Mouse (Mus musculus) cerebellum, postnatal 36 days (tissue): ENCODE results near the gene Gskip.

ENCODE experiments used
- DNase-seq, 2 experiments: peaks; one replicate each; pipeline ENCODE4 v3.0.0; 2021 to 2022; ENCODE audit warnings: mixed read lengths in 2 of 2

Gene Gskip

DNA sequence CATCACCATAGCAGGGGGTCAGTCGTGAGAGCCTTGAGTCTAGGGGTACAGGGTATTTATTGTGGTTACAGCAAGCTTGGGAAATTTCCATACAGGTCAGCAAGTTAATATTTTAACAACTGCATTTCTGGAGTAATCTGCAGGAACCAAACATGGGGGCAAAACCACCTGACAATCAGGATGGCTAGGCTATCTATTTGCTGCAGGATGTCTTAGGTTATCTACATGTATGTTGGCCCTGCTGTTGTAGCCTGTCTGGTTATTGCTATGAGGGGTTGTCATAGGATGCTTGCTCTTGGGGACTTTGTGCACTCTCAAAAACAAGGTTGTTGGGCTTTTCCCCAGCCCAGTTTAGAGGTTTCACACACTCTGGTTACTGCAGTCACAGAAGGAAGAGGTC, 40.0 kb downstream of the Gskip start:
- no peak for DNase-seq

DNA sequence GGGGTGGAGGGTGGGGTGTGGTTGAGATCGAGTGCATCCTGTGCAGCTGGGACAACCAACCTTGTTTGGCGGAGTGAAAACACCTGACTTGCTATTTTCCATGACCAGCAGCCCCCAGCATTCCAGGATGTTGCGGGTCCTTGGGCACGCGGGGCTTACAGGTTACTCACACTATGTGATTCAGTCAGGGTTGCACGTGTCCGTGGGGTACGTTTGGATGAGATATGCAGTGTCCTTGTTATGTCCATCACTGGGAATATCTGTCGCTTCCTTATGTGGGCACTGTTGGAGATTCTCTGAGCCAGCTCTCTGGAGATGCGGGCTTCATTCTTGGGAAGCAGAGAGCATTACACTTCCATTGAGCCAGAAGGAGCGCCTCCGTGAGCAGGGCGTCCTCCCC, 41.1 kb downstream of the Gskip start:
- no peak for DNase-seq

DNA sequence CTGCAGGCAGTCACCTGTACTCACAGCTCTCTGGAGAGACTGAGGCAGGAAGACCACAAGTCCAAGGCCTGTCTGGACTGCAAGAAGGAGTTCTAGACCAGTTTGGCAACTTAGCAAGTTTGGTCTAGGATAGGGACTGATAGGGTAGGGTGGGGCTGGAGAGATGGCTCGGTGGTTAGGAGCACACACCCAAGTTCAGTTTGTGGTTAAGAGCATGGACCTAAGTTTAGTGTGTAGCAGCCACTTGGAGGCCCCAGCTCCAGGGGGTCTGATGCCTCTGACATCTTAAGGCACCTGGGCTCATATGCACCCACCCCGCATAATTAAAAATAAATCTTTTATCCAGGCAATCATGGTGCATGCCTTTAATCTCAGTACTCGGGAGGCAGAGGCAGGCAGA, 42.6 kb downstream of the Gskip start:
- DNase-seq: no peak

DNA sequence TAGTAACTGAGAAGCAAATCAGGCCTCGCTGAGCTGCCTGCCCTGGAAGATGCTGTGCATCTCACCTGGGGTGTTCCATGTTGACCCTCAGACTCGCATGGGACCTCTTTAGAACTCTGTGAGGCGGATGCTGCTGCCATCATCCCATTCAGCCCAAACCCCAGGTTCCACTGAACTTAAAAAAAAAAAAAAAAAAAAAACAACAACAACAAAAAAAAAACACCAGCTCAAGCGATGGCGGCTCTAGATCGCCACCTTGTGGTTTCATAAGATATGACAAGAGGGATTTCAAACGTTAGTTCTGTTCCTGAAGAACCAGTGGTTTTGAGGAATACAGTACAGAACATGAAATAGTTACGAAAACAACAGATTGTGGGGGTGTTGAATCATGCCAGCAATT, 43.3 kb downstream of the Gskip start:
- DNase-seq: peak; percentile 22 to 36

DNA sequence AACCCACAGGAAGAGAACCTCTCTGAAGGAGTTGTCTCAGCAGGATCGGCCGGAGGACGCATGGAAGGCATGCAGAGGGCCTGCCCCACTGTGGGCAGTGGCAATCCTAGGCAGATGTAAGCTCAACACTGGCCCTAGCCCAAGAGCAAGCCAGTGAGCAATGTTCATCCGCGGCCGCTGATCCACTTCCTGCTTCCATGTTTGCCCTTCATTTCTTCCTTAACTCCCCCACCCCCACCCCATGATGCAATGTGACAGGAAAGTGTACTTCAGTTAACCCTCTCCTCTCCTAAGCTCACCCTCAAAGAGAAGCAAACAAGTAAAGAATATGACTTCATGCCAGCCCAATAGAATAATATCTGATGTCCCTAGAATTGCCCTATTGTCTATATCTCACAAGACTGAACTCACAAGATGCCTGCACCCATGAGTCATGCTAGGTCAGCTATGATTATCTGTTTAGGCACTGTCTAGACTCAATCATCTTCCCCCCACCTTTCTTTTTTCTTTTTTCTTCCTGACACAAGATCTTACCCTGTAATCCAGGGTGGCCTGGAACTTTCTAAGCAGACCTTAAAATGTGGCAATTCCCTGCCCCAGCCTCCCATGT, 46.3 kb downstream of the Gskip start:
- no peak for DNase-seq

DNA sequence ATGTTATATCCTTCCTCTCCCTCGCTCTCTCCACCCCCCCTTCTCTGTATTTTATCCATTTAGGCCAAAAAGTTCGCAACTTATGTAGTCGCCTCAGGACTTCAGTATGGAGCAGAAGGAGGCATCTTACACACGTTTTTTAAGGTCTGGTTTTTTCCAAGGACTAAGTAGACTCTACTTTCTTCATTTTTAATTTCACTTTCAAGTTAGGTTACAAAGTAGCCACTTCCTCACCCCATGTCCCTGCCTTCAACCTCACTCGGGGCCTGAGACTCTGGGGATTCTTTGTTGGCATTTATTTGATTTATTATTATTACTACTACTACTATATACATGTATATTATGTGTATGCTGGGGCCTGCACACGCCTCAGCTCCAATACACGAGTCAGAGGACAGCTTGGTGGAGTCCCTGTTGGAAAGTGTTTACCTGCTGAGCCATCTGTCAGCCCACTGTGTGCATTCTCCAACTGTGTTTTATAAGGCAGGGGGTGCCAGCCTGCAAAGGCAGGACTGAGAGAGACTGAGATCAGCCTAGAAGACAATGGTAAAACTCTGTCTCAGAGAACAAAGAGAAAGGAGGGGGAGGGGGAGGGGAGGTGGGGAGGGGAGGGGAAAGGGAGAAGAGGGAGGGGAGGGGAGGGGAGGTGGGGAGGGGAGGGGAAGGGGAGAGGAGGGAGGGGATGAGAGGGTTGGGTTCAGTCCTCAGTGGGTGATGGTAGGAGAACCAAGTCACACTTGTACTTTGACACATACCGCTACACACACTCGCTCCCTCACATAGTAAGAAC, 48.9 kb downstream of the Gskip start:
- no peak for DNase-seq

DNA sequence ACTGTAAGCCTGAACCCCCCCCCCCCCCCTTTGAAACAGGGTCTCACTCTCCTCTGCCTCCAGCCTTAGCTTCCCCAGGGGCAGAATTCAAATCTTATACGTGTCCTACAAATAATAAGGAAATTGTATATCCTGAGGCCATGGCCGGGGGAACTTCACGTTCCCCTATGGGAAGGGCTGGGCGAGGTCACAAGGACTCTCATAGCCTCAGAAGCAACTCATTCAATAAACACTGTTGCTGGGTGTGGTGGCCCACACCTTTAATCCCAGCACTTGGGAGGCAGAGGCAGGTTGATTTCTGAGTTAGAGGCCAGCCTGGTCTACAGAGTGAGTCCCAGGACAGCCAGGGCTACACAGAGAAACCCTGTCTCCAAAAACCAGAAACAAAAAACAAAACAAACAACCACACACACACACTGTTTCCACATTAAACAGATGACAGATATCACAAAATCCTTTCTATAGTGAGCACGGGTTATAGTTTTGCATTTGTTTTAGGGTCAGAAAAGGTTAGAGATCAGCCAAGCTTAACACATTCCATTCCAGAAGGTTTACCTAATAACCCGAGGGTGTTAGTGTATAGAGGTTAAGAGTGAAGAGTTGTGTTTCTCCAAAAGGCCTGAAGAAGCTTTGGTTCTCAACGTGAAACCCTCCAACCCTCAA, 50.7 kb downstream of the Gskip start:
- DNase-seq: no peak

DNA sequence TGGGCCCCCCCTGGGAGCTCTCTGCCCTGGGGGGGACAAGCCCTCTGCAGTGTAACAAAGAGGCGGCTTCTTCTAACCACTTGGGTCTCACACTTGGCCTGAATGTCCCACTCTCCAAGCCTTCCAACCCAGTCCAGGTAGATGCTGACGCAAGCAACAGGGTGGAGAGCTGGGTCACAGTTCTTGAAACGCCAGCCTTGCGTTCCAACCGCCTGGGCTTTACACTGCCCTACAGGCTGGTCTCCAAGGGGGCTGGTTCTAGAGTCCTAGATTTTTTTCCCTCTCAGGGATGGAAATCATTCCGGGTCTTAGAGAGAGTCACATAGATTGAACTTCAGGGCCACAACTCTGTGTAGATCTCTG, 51.2 kb downstream of the Gskip start:
- no peak for DNase-seq

DNA sequence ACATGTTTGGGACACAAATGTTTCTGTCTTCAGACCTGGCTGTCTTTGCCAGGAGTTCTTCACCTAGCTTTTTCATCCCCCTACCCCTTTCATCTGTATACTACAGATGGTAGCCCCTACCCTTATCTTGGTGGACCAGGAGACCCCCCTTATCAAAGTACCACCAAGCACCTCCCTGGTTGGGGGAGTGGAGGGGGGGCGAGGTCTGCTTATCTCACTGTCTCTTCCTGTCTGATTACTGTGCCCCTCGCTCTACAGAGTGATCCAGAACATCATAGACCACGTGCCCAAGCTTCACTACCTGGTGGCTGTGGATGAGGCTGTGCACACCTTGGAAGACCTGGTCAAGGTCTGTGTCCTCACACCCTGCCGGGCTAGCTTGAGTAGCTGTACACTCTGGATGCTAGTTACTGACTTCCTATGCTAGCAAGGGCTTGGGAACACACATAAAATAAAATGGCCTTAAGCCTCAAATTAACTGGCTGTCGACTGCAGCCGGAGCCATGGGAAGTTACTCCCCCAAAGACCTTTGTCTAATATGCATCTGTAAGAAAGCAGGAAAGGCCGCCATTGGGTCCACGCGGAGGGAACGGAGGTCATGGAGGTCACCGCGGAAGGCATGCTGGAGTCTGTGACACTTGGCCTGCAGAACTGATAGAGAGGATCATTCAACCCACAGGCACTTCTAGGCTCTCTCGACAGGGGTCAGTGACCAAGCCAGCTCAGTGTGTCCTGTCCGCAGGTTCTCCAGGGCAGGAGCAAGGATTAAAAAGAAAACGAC, 53.9 kb downstream of the Gskip start:
- no peak for DNase-seq

DNA sequence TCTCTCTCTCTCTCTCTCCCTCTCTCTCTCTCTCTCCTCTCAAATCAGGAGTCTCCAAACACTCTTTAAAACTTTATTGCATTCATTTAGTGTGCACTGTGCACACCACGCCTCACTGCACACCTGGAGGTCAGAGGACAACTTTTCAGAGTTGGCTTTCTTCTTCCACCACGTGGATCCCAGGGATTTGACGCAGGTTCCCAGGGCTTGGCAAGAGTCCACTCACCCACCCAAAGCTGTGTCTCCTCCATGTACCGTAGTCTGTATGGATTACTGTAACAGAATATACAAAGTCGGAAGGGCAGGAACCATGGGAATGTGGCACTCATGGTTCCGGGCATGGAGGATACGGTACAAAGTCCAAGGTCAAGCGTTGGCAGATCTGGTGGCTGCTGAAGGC, 55.0 kb downstream of the Gskip start:
- no peak for DNase-seq

DNA sequence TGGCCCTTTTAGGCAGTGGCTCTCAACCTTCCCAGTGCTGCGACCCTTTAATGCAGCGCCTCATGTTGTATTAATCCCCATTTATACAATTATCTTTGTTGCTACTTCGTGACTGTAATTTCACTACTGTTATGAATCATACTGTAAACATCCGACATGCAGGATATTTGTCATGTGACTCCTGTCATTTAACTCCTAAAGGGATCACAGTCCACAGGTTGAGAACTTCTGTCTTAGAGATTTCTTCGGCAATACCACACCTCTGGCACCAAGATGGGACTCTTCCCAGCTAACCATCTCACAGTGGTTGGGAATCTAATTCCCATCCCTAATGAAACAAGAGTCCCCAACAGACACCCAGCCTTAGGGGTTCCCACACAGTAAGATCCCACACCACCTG, 63.5 kb downstream of the Gskip start:
- no peak for DNase-seq
